Mouse (Mus musculus) heart, adult 2 months (tissue): ENCODE measurements around the gene Ccdc34.

Experiments
- CTCF ChIP-seq: fragments of 200-600 bp; IDR thresholded peaks from 2 replicates; pipeline ENCODE4 v1.8.1; 2022; ENCODE audit warnings: antibody characterized with exemption, mild to moderate bottlenecking, moderate library complexity
- POLR2A ChIP-seq: fragments of 200-500 bp; IDR thresholded peaks from 2 replicates; pipeline ENCODE4 v1.6.1; 2011; ENCODE audit warnings: mild to moderate bottlenecking, low read depth, low read length, control low read depth; ENCODE audit not compliant: insufficient read depth

DNA sequence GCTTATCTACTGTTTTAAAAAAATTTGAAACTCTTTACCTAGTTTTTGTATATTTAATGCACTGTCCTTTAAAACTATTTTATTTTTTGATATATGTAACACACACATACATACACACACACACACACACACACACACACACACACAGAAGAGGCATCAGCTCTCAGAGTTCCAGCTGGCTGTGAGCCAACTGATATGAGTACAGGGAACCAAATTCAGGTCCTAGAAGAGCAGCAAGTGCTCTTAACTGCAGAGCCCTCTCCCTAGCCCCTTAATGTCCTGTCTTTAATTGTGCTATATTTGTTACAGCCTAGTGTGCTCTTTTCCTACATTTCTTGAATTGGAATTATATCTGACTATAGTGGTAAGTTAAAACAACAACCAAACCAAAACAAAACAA, 38.4 kb upstream of the Ccdc34 start:
- TF ChIP-seq CTCF (no peak), POLR2A (no peak)
